Mouse (Mus musculus): ENCODE measurements around the gene Ankrd26.
A peak's percentile ranks its signal among the peaks of the same experiment; 100 is the strongest.

Gene Ankrd26

GRCm38 (mm10) chr6:118477875-118478785, 83.9 kb downstream of the Ankrd26 start:
- no peak for DNase-seq

GRCm38 (mm10) chr6:118462069-118462705, 99.8 kb downstream of the Ankrd26 start:
- DNase-seq = no peak

DNA sequence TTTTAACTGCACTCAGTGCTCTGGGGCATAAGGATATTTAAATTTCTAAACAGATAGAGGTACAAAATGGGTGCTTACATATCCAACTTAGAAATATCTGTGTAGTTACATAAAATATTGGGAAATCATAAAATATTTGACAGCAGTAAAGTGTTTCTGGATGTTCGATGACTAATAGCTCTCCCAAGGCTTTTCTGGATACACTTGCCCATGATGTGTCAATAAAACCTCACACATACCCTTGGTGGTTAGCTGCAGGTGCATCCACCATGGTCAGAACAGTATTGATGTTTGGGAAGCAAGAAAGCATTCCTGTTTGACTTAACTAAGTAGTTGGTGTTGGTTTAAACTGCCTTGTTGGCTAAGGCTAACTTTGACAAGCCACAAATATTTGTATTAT, 104.3 kb downstream of the Ankrd26 start:
- no peak for DNase-seq

- DNase-seq = peak; percentile 95
These were observed 106.9 kb downstream of the Ankrd26 start, which contains the start of gene Zfp248 for GRCm38 (mm10) chr6:118455042-118455631. Zfp248 (minus strand) TSS chr6:118455528.

GRCm38 (mm10) chr6:118454452-118454851, 107.6 kb downstream of the Ankrd26 start:
- no peak for DNase-seq

All from right cerebral cortex, postnatal 14 days (tissue).